Mouse (Mus musculus): ENCODE data around the gene Atp6v1e2.

Gene Atp6v1e2

GRCm38 (mm10) chr17:86947840-86948796 lies at the start of gene Atp6v1e2:
Gene Atp6v1e2 (minus strand): TSS chr17:86947897.
- peak; percentile 91 for DNase-seq

GRCm38 (mm10) chr17:86997323-86997722 lies 49.6 kb upstream of the Atp6v1e2 start:
- DNase-seq = no peak

GRCm38 (mm10) chr17:86991306-86991705 lies 43.6 kb upstream of the Atp6v1e2 start:
- DNase-seq = no peak

GRCm38 (mm10) chr17:86988601-86989184 lies 41.0 kb upstream of the Atp6v1e2 start:
- DNase-seq = peak; percentile 95

- peak; percentile 86 for DNase-seq
These were observed 40.5 kb upstream of the Atp6v1e2 start for GRCm38 (mm10) chr17:86988161-86988560.

GRCm38 (mm10) chr17:86986449-86987138 lies 38.9 kb upstream of the Atp6v1e2 start:
- peak; percentile 94 for DNase-seq

GRCm38 (mm10) chr17:86982497-86982896 lies 34.8 kb upstream of the Atp6v1e2 start:
- peak; percentile 96 for DNase-seq

- DNase-seq = no peak
These were observed 34.0 kb upstream of the Atp6v1e2 start for GRCm38 (mm10) chr17:86981701-86982100.

GRCm38 (mm10) chr17:86981205-86981604 lies 33.5 kb upstream of the Atp6v1e2 start:
- no peak for DNase-seq

- DNase-seq = peak; percentile 87
These were observed 30.8 kb upstream of the Atp6v1e2 start for GRCm38 (mm10) chr17:86978496-86978895.

- DNase-seq = peak; percentile 82
These were observed 28.7 kb upstream of the Atp6v1e2 start for GRCm38 (mm10) chr17:86976387-86976786.

- peak; percentile 92 for DNase-seq
These were observed 25.4 kb upstream of the Atp6v1e2 start for GRCm38 (mm10) chr17:86973097-86973496.

- peak; percentile 91 for DNase-seq
These were observed 24.2 kb upstream of the Atp6v1e2 start for GRCm38 (mm10) chr17:86971860-86972259.

GRCm38 (mm10) chr17:86971036-86971435 lies 23.3 kb upstream of the Atp6v1e2 start:
- DNase-seq = no peak

GRCm38 (mm10) chr17:86970026-86970750 lies 22.5 kb upstream of the Atp6v1e2 start:
- peak; percentile 88 for DNase-seq

GRCm38 (mm10) chr17:86969582-86969981 lies 21.9 kb upstream of the Atp6v1e2 start:
- DNase-seq = peak; percentile 96

- DNase-seq = peak; percentile 92
These were observed 20.9 kb upstream of the Atp6v1e2 start for GRCm38 (mm10) chr17:86968581-86968980.

- DNase-seq = peak; percentile 95
These were observed 20.1 kb upstream of the Atp6v1e2 start for GRCm38 (mm10) chr17:86967536-86968525.

- no peak for DNase-seq
These were observed 19.4 kb upstream of the Atp6v1e2 start for GRCm38 (mm10) chr17:86967048-86967447.

- peak; percentile 92 for DNase-seq
These were observed 18.3 kb upstream of the Atp6v1e2 start for GRCm38 (mm10) chr17:86966040-86966439.

- DNase-seq = peak; percentile 92
These were observed 17.4 kb upstream of the Atp6v1e2 start for GRCm38 (mm10) chr17:86965121-86965520.

All from heart, adult 11 months (tissue).